Mouse (Mus musculus): ENCODE results near the gene Exosc3. TPM values are rescaled to one million over a fixed set of nuclear protein-coding genes. Genes with fewer than 3 reads are reported as not detected.

Gene Exosc3
- polyA plus RNA-seq, 2 experiments from 2014 or later, result 30.8 to 38.4 TPM

- peak; percentile 65 for ATAC-seq
Observed at GRCm38 (mm10) chr4:45279981-45280548, 62.5 kb downstream of the Exosc3 start.

DNA sequence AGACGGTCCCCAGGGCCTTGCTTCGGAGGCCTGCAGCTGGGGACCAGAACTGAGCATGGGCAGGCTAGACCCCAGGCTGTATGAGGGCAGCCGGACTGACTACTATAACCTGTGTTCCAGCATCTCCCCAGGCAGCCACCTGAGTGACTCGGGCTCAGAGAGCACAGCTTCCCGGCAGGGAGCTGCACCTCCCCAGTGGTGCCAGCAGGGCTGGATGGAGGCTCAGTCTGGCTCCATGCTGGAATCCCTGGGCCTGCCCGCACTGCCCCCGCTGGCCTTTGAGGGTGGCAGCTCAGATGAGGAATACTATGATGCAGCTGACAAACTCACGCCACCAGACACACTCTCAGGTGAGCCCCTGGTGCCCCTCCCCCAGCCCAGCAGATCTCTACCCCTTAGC lies 63.2 kb downstream of the Exosc3 start:
- ATAC-seq, result no peak

DNA sequence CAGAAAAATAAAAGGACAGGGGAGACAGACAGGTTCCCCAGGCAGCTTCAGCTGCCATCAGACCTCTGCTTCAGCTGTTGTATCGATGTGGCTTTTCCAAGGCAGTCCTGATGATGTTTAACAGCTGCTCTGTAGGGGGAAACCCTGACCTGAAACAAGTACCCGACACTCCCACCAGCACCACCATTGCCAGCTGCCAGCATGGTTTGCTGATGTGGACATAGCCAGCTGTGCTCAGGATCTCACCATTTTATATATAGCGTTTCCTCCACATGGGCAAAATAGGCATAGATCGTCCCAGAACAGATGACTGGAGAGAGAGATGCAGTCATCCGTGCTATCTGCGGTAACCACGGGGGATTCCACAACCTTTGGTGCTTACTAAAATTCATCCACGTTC lies 66.8 kb downstream of the Exosc3 start:
- no peak for ATAC-seq

DNA sequence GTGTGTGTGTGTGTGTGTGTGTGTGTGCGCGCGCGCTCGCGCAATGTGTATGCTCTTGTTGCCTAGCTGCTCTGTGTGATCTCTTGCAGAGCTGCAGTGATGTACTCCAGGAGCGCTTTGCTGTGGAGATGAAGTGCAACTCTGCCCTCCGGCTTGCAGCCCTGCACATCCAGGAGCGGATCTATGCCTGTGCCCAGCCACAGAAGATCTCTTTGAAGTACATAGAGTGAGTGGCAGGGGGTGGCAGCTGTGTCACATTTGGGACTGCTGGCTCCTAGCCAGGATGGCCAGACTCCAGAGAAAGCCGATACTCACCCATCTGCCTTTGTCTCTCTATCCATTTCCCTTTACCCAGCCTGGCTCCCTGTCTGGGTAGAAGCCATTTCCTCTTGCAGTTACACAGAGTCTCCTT lies 71.5 kb downstream of the Exosc3 start:
- ATAC-seq, result no peak

DNA sequence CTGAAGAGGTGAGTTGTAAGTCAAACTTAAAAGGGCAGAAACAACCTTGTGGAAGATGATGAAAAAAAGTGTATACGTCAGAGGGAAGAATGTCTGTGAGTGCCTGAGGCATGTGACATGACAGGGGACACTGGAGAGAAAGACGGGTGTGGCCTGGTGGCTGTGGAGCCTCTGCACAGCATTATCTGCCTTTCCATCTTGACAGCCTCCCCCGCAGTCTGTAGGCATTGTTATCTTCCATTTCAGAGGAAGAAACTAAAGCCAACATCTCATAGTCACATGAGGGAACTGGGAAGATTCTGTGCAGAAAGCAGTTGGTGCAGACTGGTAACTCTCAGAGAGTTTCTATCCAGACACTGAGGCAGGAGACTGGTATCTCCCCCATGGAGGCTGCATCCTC lies 74.6 kb downstream of the Exosc3 start:
- ATAC-seq, result no peak

Other genes starting within 250 kb of the Exosc3 start
- 100 to 1,000 TPM; 125 to 132 TPM for gene Tomm5, start 234.6 kb downstream of the Exosc3 start, polyA plus RNA-seq (2017; shearing (Covaris generic))
- not detected for gene Frmpd1, start 157.9 kb downstream of the Exosc3 start, polyA plus RNA-seq (2017; shearing (Covaris generic))
- gene Trmt10b, start 45.6 kb downstream of the Exosc3 start, polyA plus RNA-seq (2017; shearing (Covaris generic)), result 10 to 100 TPM; 21.2 to 22.1 TPM
- gene Dcaf10, start 631 bp downstream of the Exosc3 start, polyA plus RNA-seq (2017; shearing (Covaris generic)), result 1 to 10 TPM; 1.5 to 2.7 TPM
- 10 to 100 TPM; 41.0 to 66.6 TPM for gene Slc25a51, start 66.0 kb upstream of the Exosc3 start, polyA plus RNA-seq (2017; shearing (Covaris generic))
- gene Shb, start 189.7 kb upstream of the Exosc3 start, polyA plus RNA-seq (2017; shearing (Covaris generic)), result under 1 TPM in 1 of 2 experiments, not detected in 1; 0.34 TPM